Mouse (Mus musculus): ENCODE data around the gene Fat1.

DNA sequence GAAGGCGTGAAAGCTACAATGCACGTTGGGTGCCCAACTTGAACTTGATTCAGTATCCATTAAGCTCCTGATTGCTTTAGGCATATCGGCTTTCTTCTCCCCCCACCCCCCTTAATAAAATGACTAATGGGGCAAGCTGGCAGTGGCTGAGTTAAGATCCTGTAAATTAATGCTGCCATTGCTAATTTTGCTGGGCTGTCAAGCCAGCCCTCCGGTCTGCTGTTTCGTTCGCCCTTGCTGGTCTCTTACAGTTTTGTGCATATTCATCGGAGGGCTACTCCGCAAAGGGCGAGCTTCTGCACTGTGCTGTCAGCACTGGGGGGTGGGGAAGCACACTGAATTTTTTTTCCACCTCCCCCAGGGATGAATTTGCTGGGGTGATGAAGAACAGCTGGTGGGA is 13.3 kb downstream of the Fat1 start:
- TF ChIP-seq POLR2A (IDR thresholded peaks at IDR 0.05; ENCODE audit: low read depth, low read length) (no peak), CTCF (IDR thresholded peaks at IDR 0.05; ENCODE audit: extremely low read depth, insufficient read length, insufficient replicate concordance, low read depth, low read length) (no peak)

Data from small intestine, adult 2 months (tissue).